ENCODE assay signal across 8 mouse cellular contexts in genomic region chr2:30445312-30445711, GRCm38 (mm10). TPM values are rescaled to one million over a fixed set of nuclear protein-coding genes. Genes with fewer than 3 reads are reported as not detected.
DNase-seq lines count a peak whose midpoint lies in the region; TF ChIP-seq lines count a peak whose summit lies in the region.

No protein-coding gene starts in this region.

- H3K27ac ChIP-seq in heart, embryonic 10.5 days, result peak overlapping the region; percentile 93
- H3K27ac ChIP-seq in small intestine, adult 2 months (ENCODE audit: insufficient read depth, low read depth, low read length), result 0 out of 2 replicates have a peak overlapping the region, but pooled peaks have one; percentile 3

- no peak for TF ChIP-seq CTCF in small intestine, adult 2 months (IDR thresholded peaks at IDR 0.05; ENCODE audit: extremely low read depth, insufficient read length, insufficient replicate concordance, low read depth, low read length)

- intact Hi-C loops in left cerebral cortex, postnatal 14 days (cut with DNase I), result no loop called here

- peaks cover 4% of the 10 kb centered on the region; the same call in 1 of the 2 replicates for H3K9me3 ChIP-seq in heart, embryonic 10.5 days

- H3K27me3 ChIP-seq in heart, embryonic 10.5 days (ENCODE audit: insufficient read depth, poor library complexity, severe bottlenecking), result no peaks in the 10 kb centered on the region
- H3K27me3 ChIP-seq in small intestine, adult 2 months (ENCODE audit: control insufficient read depth, insufficient read depth, low read length), result no peaks in the 10 kb centered on the region

- H3K36me3 ChIP-seq in heart, embryonic 10.5 days, result peaks cover 72% of the 10 kb centered on the region
- peaks cover 25% of the 10 kb centered on the region for H3K36me3 ChIP-seq in small intestine, adult 2 months (ENCODE audit: control insufficient read depth, insufficient read depth, low read length)

- WGBS in heart, embryonic 10.5 days, result 20% methylated on average over 2 of the region's 2 CpGs
- 86% methylated on average over 2 of the region's 2 CpGs for WGBS in small intestine, adult 2 months

- H3K4me3 ChIP-seq in heart, embryonic 10.5 days, result peak overlapping the region; percentile 37
- H3K4me3 ChIP-seq in small intestine, adult 2 months (ENCODE audit: low read depth, low read length), result no peak overlapping the region

- H3K4me1 ChIP-seq in heart, embryonic 10.5 days, result peaks cover 72% of the 10 kb centered on the region
- peaks cover 18% of the 10 kb centered on the region for H3K4me1 ChIP-seq in small intestine, adult 2 months (ENCODE audit: control insufficient read depth, insufficient read depth, insufficient read length, low read length)

- no peak for TF ChIP-seq POLR2A in small intestine, adult 2 months (IDR thresholded peaks at IDR 0.05; ENCODE audit: low read depth, low read length)

- peak; percentile 60 for DNase-seq in urinary bladder, postnatal 25 days (ENCODE audit: low spot score)
- DNase-seq in urinary bladder, adult 2 months (ENCODE audit: low spot score), result no peak
- DNase-seq in heart, embryonic 10.5 days (ENCODE audit: low spot score), result peak; percentile 90
- peak; percentile 73 to 76 for DNase-seq in kidney, postnatal 36 days
- DNase-seq in left cerebral cortex, postnatal 14 days (ENCODE audit: low spot score in 2 of 2), result no peak
- DNase-seq in right cerebral cortex, adult 2 months (ENCODE audit: low spot score in 2 of 2), result no peak
- no peak for DNase-seq in layer of hippocampus, adult 11-12 months (ENCODE audit: low spot score)

RNA-seq across cellular contexts. Expression of gene Ier5l, which starts 28.7 kb away (rescaled TPM):
- 10.7 and 11.0 TPM in 2 replicates for polyA plus RNA-seq in urinary bladder, adult 2 months (2012; rRNA removed)
- polyA plus RNA-seq in heart, embryonic 10.5 days (2016; fragmentation: Nextera tagmentation; extraction: Ambion mirVana), result 1.00 and 2.2 TPM in 2 replicates
- 11.5 and 13.4 TPM in 2 replicates for polyA plus RNA-seq in small intestine, adult 2 months (2012; rRNA removed)
- 10 to 100 TPM; 12.7 to 15.1 TPM for total RNA-seq in left cerebral cortex, postnatal 14 days (2021)

RNA-seq across cellular contexts. Expression of gene Ptpa, which starts 29.5 kb away (rescaled TPM):
- 90.0 and 93.9 TPM in 2 replicates for polyA plus RNA-seq in urinary bladder, adult 2 months (2012; rRNA removed)
- polyA plus RNA-seq in heart, embryonic 10.5 days (2016; fragmentation: Nextera tagmentation; extraction: Ambion mirVana), result 129 and 140 TPM in 2 replicates
- 55.4 and 102 TPM in 2 replicates for polyA plus RNA-seq in small intestine, adult 2 months (2012; rRNA removed)
- total RNA-seq in left cerebral cortex, postnatal 14 days (2021), result 100 to 1,000 TPM; 143 to 147 TPM

RNA-seq across cellular contexts. Expression of gene Crat, which starts 29.7 kb away (rescaled TPM):
- 27.3 and 38.1 TPM in 2 replicates for polyA plus RNA-seq in urinary bladder, adult 2 months (2012; rRNA removed)
- 36.1 and 55.2 TPM in 2 replicates for polyA plus RNA-seq in heart, embryonic 10.5 days (2016; fragmentation: Nextera tagmentation; extraction: Ambion mirVana)
- 77.8 and 176 TPM in 2 replicates for polyA plus RNA-seq in small intestine, adult 2 months (2012; rRNA removed)
- total RNA-seq in left cerebral cortex, postnatal 14 days (2021), result 10 to 100 TPM; 45.5 to 47.1 TPM

RNA-seq across cellular contexts. Expression of gene Dolpp1, which starts 53.3 kb away (rescaled TPM):
- polyA plus RNA-seq in urinary bladder, adult 2 months (2012; rRNA removed), result 18.9 and 27.3 TPM in 2 replicates
- 29.9 and 36.1 TPM in 2 replicates for polyA plus RNA-seq in heart, embryonic 10.5 days (2016; fragmentation: Nextera tagmentation; extraction: Ambion mirVana)
- polyA plus RNA-seq in small intestine, adult 2 months (2012; rRNA removed), result 62.0 and 199 TPM in 2 replicates
- total RNA-seq in left cerebral cortex, postnatal 14 days (2021), result 10 to 100 TPM; 23.9 to 30.9 TPM

Comparison
In these comparisons a context has a peak if more than half of its experiments do, and no peak if none do; other contexts are left out.
1. DNase-seq: peak in urinary bladder, postnatal 25 days (single experiment), heart, embryonic 10.5 days (single experiment) and kidney, postnatal 36 days (2 of 2); none in urinary bladder, adult 2 months (single experiment), left cerebral cortex, postnatal 14 days (0 of 2), right cerebral cortex, adult 2 months (0 of 2) and layer of hippocampus, adult 11-12 months (single experiment).